Mouse (Mus musculus) C2C12 (cell line): ENCODE results near the gene Maml1.

Experiments
- CTCF ChIP-seq: IDR thresholded peaks from one replicate; pipeline ENCODE4 v1.5.1; 2011; ENCODE audit not compliant: control insufficient read depth, insufficient read depth, insufficient read length
- FOSL1 ChIP-seq: IDR thresholded peaks from one replicate; pipeline ENCODE4 v1.8.0; 2011; ENCODE audit warnings: mild to moderate bottlenecking, low read length; ENCODE audit not compliant: poor library complexity, insufficient read depth, severe bottlenecking
- MYOG ChIP-seq: IDR thresholded peaks from one replicate; pipeline ENCODE4 v1.6.1; 2011; ENCODE audit not compliant: control insufficient read depth, insufficient read length; ENCODE audit errors: extremely low read depth
- USF1 ChIP-seq: IDR thresholded peaks from one replicate; pipeline ENCODE4 v1.6.1; 2011; ENCODE audit warnings: low read depth, mild to moderate bottlenecking, control low read depth, moderate library complexity

- TF ChIP-seq USF1 (no peak), CTCF (no peak), FOSL1 (no peak), MYOG (no peak)
These were observed 19.3 kb downstream of the Maml1 start for GRCm38 (mm10) chr11:50272819-50273218.
